Mouse (Mus musculus) liver, embryonic 12.5 days (tissue): ENCODE data around the gene Med12l. TPM values are rescaled to one million over a fixed set of nuclear protein-coding genes. Genes with fewer than 3 reads are reported as not detected.
A peak's percentile ranks its signal among the peaks of the same experiment; 100 is the strongest.

ENCODE experiments used
- ATAC-seq: fragments of 200-750 bp; cut with Nextera tagmentation; 2 replicates; pipeline ENCODE4 v1.8.0; 2017; ENCODE audit warnings: moderate number of reproducible peaks, mild to moderate bottlenecking, moderate library complexity
- H3K27ac ChIP-seq: fragments of 300-500 bp; sonication (generic); 2 replicates; pipeline ENCODE4 v1.5.1; 2016; ENCODE audit warnings: mild to moderate bottlenecking
- H3K27me3 ChIP-seq: fragments of 300-500 bp; sonication (generic); replicated peaks from 2 replicates; pipeline ENCODE4 v1.6.1; 2016; ENCODE audit warnings: mild to moderate bottlenecking, moderate library complexity
- H3K36me3 ChIP-seq: fragments of 300-500 bp; sonication (generic); 2 replicates; pipeline ENCODE4 v1.6.1; 2016; ENCODE audit warnings: mild to moderate bottlenecking, moderate library complexity
- H3K4me1 ChIP-seq: fragments of 300-500 bp; sonication (generic); 2 replicates; pipeline ENCODE4 v1.6.1; 2016
- H3K4me2 ChIP-seq: fragments of 300-500 bp; sonication (generic); 2 replicates; pipeline ENCODE4 v1.6.1; 2016; ENCODE audit warnings: mild to moderate bottlenecking, moderate library complexity
- H3K4me3 ChIP-seq: fragments of 300-500 bp; sonication (generic); 2 replicates; pipeline ENCODE4 v1.5.1; 2016; ENCODE audit warnings: mild to moderate bottlenecking, moderate library complexity
- H3K9ac ChIP-seq: fragments of 300-500 bp; sonication (generic); 2 replicates; pipeline ENCODE4 v1.6.1; 2016; ENCODE audit warnings: mild to moderate bottlenecking, moderate library complexity
- H3K9me3 ChIP-seq: fragments of 300-500 bp; sonication (generic); replicated peaks from 2 replicates; pipeline ENCODE4 v1.6.1; 2016; ENCODE audit warnings: mild to moderate bottlenecking, moderate library complexity
- WGBS: fragments of 180-500 bp; shearing (Covaris S2); methylation state at CpG from one replicate; pipeline ENCODE4 v1.1.7; 2016; ENCODE audit not compliant: insufficient replicate concordance; 5-methylcytosine and 5-hydroxymethylcytosine counted together
- polyA plus RNA-seq: library from polyadenylated mRNA; unstranded; fragments of >200 nt; fragmentation: Nextera tagmentation; extraction: Ambion mirVana; gene quantifications from 2 replicates; pipeline ENCODE4 v1.2.1, GENCODE M21; 2016

Med12l gene
- polyA plus RNA-seq, 1 experiment from 2014 or later = 2.1 TPM

GRCm38 (mm10) chr3:59210727-59211126 is 205.1 kb downstream of the Med12l start, which contains the start of gene P2ry13:
Gene P2ry13 (minus strand): TSS chr3:59210882.
- no peak within 1 kb of the TSS for H3K4me3 ChIP-seq

GRCm38 (mm10) chr3:59211784-59212183 is 206.2 kb downstream of the Med12l start:
- H3K36me3 ChIP-seq = no peaks in the 10 kb centered on the region
- no peak for ATAC-seq
- H3K27me3 ChIP-seq = no peaks in the 10 kb centered on the region
- no peak overlapping the region for H3K9ac ChIP-seq
- H3K4me2 ChIP-seq = no peak overlapping the region
- WGBS = 55% methylated on average over 8 of the region's 8 CpGs
- no peaks in the 10 kb centered on the region for H3K9me3 ChIP-seq
- no peaks in the 10 kb centered on the region for H3K4me1 ChIP-seq
- no peak overlapping the region for H3K27ac ChIP-seq
- H3K4me3 ChIP-seq = no peak overlapping the region

More at GRCm38 (mm10) chr3:59210727-59211126, 205.1 kb downstream of the Med12l start, which contains the start of gene P2ry13:
- ATAC-seq = no peak
- H3K4me2 ChIP-seq = no peak within 1 kb of the TSS
- 63% methylated on average over 6 of the region's 6 CpGs for WGBS
- no peaks in the 10 kb centered on the region for H3K9me3 ChIP-seq
- no peaks in the 10 kb centered on the region for H3K27me3 ChIP-seq
- H3K36me3 ChIP-seq = no peaks in the 10 kb centered on the region
- no peak within 1 kb of the TSS for H3K27ac ChIP-seq
- no peak within 1 kb of the TSS for H3K9ac ChIP-seq
- H3K4me1 ChIP-seq = 0 out of 2 replicates have a peak, but pooled peaks cover 2% of the 10 kb centered on the region

- H3K9ac ChIP-seq = no peak overlapping the region
- H3K36me3 ChIP-seq = no peaks in the 10 kb centered on the region
- no peaks in the 10 kb centered on the region for H3K4me1 ChIP-seq
- no peak for ATAC-seq
- H3K4me3 ChIP-seq = no peak overlapping the region
- H3K27me3 ChIP-seq = no peaks in the 10 kb centered on the region
- no peaks in the 10 kb centered on the region for H3K9me3 ChIP-seq
- no peak overlapping the region for H3K4me2 ChIP-seq
- H3K27ac ChIP-seq = peak overlapping the region; percentile 20; the same call in 1 of the 2 replicates
These were observed 206.8 kb downstream of the Med12l start for GRCm38 (mm10) chr3:59212404-59212803.

- Histone ChIP-seq H3K27me3 (no peaks in the 10 kb centered on the region), H3K4me3 (no peak overlapping the region), H3K27ac (no peak overlapping the region), H3K4me2 (no peak overlapping the region), H3K4me1 (no peaks in the 10 kb centered on the region), H3K36me3 (no peaks in the 10 kb centered on the region), H3K9ac (no peak overlapping the region), H3K9me3 (no peaks in the 10 kb centered on the region)
- ATAC-seq = no peak
- 79% methylated on average over 10 of the region's 10 CpGs for WGBS
These were observed 211.6 kb downstream of the Med12l start for GRCm38 (mm10) chr3:59217211-59217610.

- no peaks in the 10 kb centered on the region for H3K9me3 ChIP-seq
- 64% methylated on average over 2 of the region's 2 CpGs for WGBS
- H3K36me3 ChIP-seq = no peaks in the 10 kb centered on the region
- H3K27me3 ChIP-seq = no peaks in the 10 kb centered on the region
- H3K4me1 ChIP-seq = no peaks in the 10 kb centered on the region
- H3K4me2 ChIP-seq = no peak overlapping the region
- H3K27ac ChIP-seq = no peak overlapping the region
- no peak overlapping the region for H3K4me3 ChIP-seq
- ATAC-seq = no peak
- H3K9ac ChIP-seq = no peak overlapping the region
These were observed 213.7 kb downstream of the Med12l start for GRCm38 (mm10) chr3:59219326-59219725.

GRCm38 (mm10) chr3:59222303-59222702 is 216.7 kb downstream of the Med12l start:
- H3K27me3 ChIP-seq = no peaks in the 10 kb centered on the region
- no peak for ATAC-seq
- no peaks in the 10 kb centered on the region for H3K9me3 ChIP-seq
- no peak overlapping the region for H3K27ac ChIP-seq
- H3K4me1 ChIP-seq = no peaks in the 10 kb centered on the region
- no peak overlapping the region for H3K4me2 ChIP-seq
- 50% methylated on average over 2 of the region's 2 CpGs for WGBS
- no peak overlapping the region for H3K4me3 ChIP-seq
- H3K36me3 ChIP-seq = no peaks in the 10 kb centered on the region
- H3K9ac ChIP-seq = no peak overlapping the region

GRCm38 (mm10) chr3:59225411-59225810 is 219.8 kb downstream of the Med12l start:
- Histone ChIP-seq H3K4me3 (no peak overlapping the region), H3K9ac (no peak overlapping the region), H3K27me3 (no peaks in the 10 kb centered on the region), H3K9me3 (no peaks in the 10 kb centered on the region), H3K4me1 (no peaks in the 10 kb centered on the region; the same call in 1 of the 2 replicates), H3K36me3 (no peaks in the 10 kb centered on the region), H3K27ac (no peak overlapping the region), H3K4me2 (no peak overlapping the region)
- no peak for ATAC-seq

GRCm38 (mm10) chr3:59227696-59228095 is 222.1 kb downstream of the Med12l start:
- Histone ChIP-seq H3K36me3 (no peaks in the 10 kb centered on the region), H3K9me3 (no peaks in the 10 kb centered on the region), H3K27me3 (no peaks in the 10 kb centered on the region), H3K4me3 (no peak overlapping the region), H3K4me1 (no peaks in the 10 kb centered on the region; the same call in 1 of the 2 replicates), H3K9ac (no peak overlapping the region), H3K4me2 (no peak overlapping the region), H3K27ac (no peak overlapping the region)
- 61% methylated on average over 9 of the region's 9 CpGs for WGBS
- no peak for ATAC-seq

- Histone ChIP-seq H3K4me3 (no peak overlapping the region), H3K4me2 (no peak overlapping the region), H3K36me3 (no peaks in the 10 kb centered on the region), H3K27me3 (no peaks in the 10 kb centered on the region), H3K4me1 (no peaks in the 10 kb centered on the region; the same call in 1 of the 2 replicates), H3K9ac (no peak overlapping the region), H3K9me3 (no peaks in the 10 kb centered on the region), H3K27ac (peak overlapping the region; percentile 68)
- ATAC-seq = no peak
- WGBS = 44% methylated on average over 10 of the region's 10 CpGs
These were observed 223.3 kb downstream of the Med12l start for GRCm38 (mm10) chr3:59228730-59229551.

- ATAC-seq = no peak
These were observed 225.3 kb downstream of the Med12l start for GRCm38 (mm10) chr3:59230912-59231311.

GRCm38 (mm10) chr3:59234878-59235277 is 229.3 kb downstream of the Med12l start:
- WGBS = 32% methylated on average over 5 of the region's 5 CpGs

More at GRCm38 (mm10) chr3:59230912-59231311, 225.3 kb downstream of the Med12l start:
- Histone ChIP-seq H3K4me3 (no peak overlapping the region), H3K27me3 (no peaks in the 10 kb centered on the region), H3K9me3 (no peaks in the 10 kb centered on the region), H3K4me1 (no peaks in the 10 kb centered on the region; the same call in 1 of the 2 replicates), H3K9ac (no peak overlapping the region), H3K27ac (no peak overlapping the region), H3K4me2 (no peak overlapping the region), H3K36me3 (no peaks in the 10 kb centered on the region)
- WGBS = 67% methylated on average over 3 of the region's 3 CpGs

GRCm38 (mm10) chr3:59243384-59243783 is 237.8 kb downstream of the Med12l start:
- 65% methylated on average over 6 of the region's 6 CpGs for WGBS
- Histone ChIP-seq H3K36me3 (no peaks in the 10 kb centered on the region), H3K27me3 (no peaks in the 10 kb centered on the region), H3K4me2 (no peak overlapping the region), H3K27ac (no peak overlapping the region), H3K9ac (no peak overlapping the region), H3K4me3 (no peak overlapping the region), H3K4me1 (no peaks in the 10 kb centered on the region), H3K9me3 (no peaks in the 10 kb centered on the region)
- ATAC-seq = no peak

More at GRCm38 (mm10) chr3:59234878-59235277, 229.3 kb downstream of the Med12l start:
- H3K4me3 ChIP-seq = no peak overlapping the region
- H3K9me3 ChIP-seq = no peaks in the 10 kb centered on the region
- H3K9ac ChIP-seq = no peak overlapping the region
- no peak overlapping the region for H3K4me2 ChIP-seq
- H3K4me1 ChIP-seq = no peaks in the 10 kb centered on the region
- ATAC-seq = no peak
- no peak overlapping the region for H3K27ac ChIP-seq
- H3K36me3 ChIP-seq = no peaks in the 10 kb centered on the region
- no peaks in the 10 kb centered on the region for H3K27me3 ChIP-seq
